Mouse (Mus musculus) thymus, postnatal 25 days (tissue): ENCODE measurements around the gene Apex1.
"Not testable (repeated sequence)": the region's sequence is repeated elsewhere in the genome, so short reads cannot be mapped to it uniquely, and the experiment has no call there.

Experiments
- DNase-seq: peaks from one replicate; pipeline ENCODE4 v3.0.0; 2022

Apex1 gene

DNA sequence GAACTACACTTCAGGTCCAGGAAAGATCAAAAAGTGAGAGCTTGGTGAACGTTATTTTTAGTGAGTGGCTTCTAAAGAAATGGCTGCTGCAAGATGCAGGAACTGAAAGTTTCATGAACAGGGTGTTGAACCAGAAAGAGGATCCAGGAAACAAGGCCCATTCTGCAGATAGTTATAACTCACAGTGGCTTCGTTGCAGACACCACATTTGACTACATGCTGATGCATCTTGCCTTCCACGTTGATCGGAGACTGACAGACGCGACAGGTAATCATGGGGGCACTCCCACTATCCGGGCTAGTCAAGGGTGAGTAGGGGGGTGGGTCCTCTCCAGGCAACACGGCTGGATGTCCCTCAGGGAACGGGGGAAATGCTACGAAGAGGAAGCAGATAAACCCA is 5.2 kb downstream of the Apex1 start:
- no peak for DNase-seq

DNA sequence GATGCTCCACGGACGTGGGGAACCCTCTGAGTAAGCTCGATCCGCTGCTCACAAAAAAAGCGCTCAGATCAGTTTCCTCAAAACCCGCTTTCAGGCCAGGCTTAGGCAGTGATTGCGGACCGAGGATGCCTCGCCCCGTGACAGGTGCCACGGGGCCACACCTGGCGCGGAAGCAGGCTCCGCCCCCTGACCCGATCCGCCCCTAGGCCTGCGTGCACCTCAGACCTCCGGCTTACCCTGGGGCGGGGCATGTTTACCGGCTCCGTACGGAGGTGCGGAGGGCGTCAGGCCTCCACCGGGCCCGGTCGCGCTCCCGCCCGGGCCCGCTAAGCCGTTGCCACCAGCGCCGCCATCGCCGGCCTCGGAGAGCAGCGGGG is 5.6 kb downstream of the Apex1 start:
- DNase-seq = no peak

GRCm38 (mm10) chr14:50930754-50931492 is 6.2 kb downstream of the Apex1 start, which contains the start of the genes Pip4p1 and Pnp:
TSS of gene Pip4p1 (minus strand) at chr14:50930856.
TSS of gene Pnp (plus strand) at chr14:50931082.
- peak; percentile 99 for DNase-seq

GRCm38 (mm10) chr14:50931493-50932020 is 6.8 kb downstream of the Apex1 start:
- no peak for DNase-seq

DNA sequence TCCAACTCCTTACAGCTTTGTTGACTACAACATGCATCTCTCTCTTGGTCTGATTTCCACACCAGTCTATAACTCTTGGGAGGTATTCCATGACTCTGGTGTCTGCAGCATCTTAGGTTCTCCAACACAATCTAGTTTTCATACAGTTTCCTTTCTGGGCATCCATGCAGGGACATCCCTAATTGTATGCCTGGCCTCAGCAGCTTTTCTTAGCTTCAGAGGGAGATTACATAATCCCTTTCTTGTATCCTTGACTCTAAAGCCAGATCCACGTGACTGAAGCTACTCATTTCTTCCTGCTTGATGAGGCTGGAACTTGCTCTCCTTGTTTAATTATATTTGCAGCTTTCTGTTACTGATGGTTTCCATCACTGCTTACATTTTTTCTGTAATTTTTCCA is 11.9 kb downstream of the Apex1 start:
- no peak for DNase-seq

GRCm38 (mm10) chr14:50938119-50938908 is 13.5 kb downstream of the Apex1 start:
- DNase-seq = no peak

GRCm38 (mm10) chr14:50938940-50939339 is 14.2 kb downstream of the Apex1 start:
- no peak for DNase-seq

GRCm38 (mm10) chr14:50943932-50944667 is 19.3 kb downstream of the Apex1 start, which contains the start of gene Gm49342:
TSS of gene Gm49342 (plus strand) at chr14:50944517.
- DNase-seq = peak; percentile 87

DNA sequence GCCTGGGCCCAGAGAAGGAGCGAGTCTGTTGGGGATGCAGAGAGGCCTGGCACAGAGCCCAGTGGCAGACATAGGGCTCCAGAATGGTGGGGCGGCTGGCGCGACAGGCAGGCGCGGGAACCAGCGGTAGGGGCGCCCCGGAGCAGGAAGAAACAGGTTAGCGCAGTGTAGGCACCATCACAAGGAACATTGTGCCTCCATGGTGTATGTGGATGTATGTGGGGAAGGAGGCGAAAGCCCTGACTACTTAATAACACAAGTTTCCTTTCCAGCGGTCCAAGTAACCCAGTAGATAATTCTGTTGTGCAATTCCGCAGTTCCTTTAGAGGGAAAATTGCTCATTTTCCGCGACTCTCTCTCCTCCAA is 19.9 kb downstream of the Apex1 start:
- not testable (repeated sequence) for DNase-seq

DNA sequence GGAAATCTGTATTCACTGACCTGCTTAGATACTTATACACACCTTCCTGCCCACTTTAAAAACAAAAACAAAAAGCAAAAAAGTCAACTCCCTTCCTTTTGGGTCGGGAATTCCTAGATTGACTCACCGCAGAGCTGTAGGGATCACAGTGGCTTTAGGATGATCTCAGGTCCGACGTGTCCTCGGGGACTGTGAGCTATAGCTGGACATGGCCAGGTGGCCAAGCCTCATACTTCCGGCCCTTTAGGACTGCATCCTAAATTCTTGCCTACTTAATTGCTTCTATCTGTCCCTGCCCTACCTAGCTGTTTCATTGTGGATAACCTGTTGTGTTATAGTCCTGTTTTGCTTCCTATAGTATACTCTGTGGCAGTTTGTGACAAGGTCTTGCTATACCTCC is 20.3 kb downstream of the Apex1 start:
- not testable (repeated sequence) for DNase-seq

GRCm38 (mm10) chr14:50945526-50945925 is 20.8 kb downstream of the Apex1 start:
- not testable (repeated sequence) for DNase-seq

- no peak for DNase-seq
Observed at GRCm38 (mm10) chr14:50955487-50955886, 30.7 kb downstream of the Apex1 start.

DNA sequence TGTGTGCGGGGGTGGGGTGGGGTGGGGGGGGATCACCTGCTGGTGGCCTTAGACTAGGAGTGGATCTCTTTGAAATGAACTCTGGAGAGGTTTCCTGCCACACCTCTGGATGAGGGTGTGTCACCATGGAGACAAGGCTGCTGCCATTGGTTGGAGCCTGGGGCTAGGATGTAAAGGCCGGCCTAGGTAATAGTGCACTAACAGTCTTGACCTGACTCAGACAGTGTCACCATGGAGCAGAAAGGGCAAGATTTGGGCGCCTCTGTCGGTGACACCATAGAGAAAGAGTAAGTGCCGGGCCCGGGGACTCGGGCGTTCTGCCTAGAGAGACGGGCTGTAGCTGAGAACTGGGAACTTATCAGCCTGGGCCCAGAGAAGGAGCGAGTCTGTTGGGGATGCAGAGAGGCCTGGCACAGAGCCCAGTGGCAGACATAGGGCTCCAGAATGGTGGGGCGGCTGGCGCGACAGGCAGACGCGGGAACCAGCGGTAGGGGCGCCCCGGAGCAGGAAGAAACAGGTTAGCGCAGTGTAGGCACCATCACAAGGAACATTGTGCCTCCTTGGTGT is 31.3 kb downstream of the Apex1 start, which contains the start of gene Pnp2:
Pnp2 (plus strand) TSS at position 51 of the 567 bp plus-strand sequence.
- peak; percentile 73 for DNase-seq

DNA sequence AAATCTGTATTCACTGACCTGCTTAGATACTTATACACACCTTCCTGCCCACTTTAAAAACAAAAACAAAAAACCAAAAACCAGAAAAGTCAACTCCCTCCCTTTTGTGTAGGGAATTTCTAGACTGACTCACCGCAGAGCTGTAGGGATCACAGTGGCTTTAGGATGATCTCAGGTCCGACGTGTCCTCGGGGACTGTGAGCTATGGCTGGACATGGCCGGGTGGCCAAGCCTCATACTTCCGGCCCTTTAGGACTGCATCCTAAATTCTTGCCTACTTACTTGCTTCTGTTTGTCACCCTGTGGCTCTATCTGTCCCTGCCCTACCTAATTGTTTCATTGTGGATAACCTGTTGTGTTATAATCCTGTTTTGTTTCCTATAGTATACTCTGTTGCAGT is 32.0 kb downstream of the Apex1 start:
- DNase-seq = not testable (repeated sequence)

- not testable (repeated sequence) for DNase-seq
Observed at GRCm38 (mm10) chr14:50957146-50957545, 32.4 kb downstream of the Apex1 start.

GRCm38 (mm10) chr14:50958289-50958995 is 33.7 kb downstream of the Apex1 start:
- DNase-seq = not testable (repeated sequence)

GRCm38 (mm10) chr14:50968216-50968980 is 43.6 kb downstream of the Apex1 start:
- DNase-seq = no peak

GRCm38 (mm10) chr14:50969041-50969440 is 44.3 kb downstream of the Apex1 start:
- DNase-seq = no peak

GRCm38 (mm10) chr14:50969558-50970544 is 45.1 kb downstream of the Apex1 start:
- peak; percentile 14 for DNase-seq

- DNase-seq = no peak
Observed at GRCm38 (mm10) chr14:50970822-50971221, 46.1 kb downstream of the Apex1 start.
